Mouse (Mus musculus): ENCODE measurements at regions not wholly inside any gene's neighbourhood (a gene's known extent, or its start where the extent isn't known, plus 50 kb on each side); places are given as distances from the start of the nearest gene placed in this dataset.
"Not testable (repeated sequence)": the region's sequence is repeated elsewhere in the genome, so short reads cannot be mapped to it uniquely, and the experiment has no call there.

GRCm38 (mm10) chr1:5220668-5221408, 413.1 kb downstream of the Gm37988 start:
- peak in 1 of 2 experiments; percentile 26 for DNase-seq (ENCODE audit: low spot score in 2 of 2)

- no peak for DNase-seq (ENCODE audit: low spot score in 2 of 2)
Observed at GRCm38 (mm10) chr1:5227866-5228265, 420.2 kb downstream of the Gm37988 start.

GRCm38 (mm10) chr1:5231218-5231617, 423.5 kb downstream of the Gm37988 start:
- DNase-seq (ENCODE audit: low spot score in 2 of 2): no peak

- no peak for DNase-seq (ENCODE audit: low spot score in 2 of 2)
Observed at GRCm38 (mm10) chr1:5231961-5232846, 424.5 kb downstream of the Gm37988 start.

GRCm38 (mm10) chr1:5232847-5233245, 425.2 kb downstream of the Gm37988 start:
- DNase-seq (ENCODE audit: low spot score in 2 of 2): peak in 1 of 2 experiments; percentile 15

GRCm38 (mm10) chr1:5243186-5243585, 435.5 kb downstream of the Gm37988 start:
- DNase-seq (ENCODE audit: low spot score in 2 of 2): peak; percentile 53 to 74

GRCm38 (mm10) chr1:5260874-5261273, 453.2 kb downstream of the Gm37988 start:
- not testable (repeated sequence) for DNase-seq (ENCODE audit: low spot score in 2 of 2)

- not testable (repeated sequence) for DNase-seq (ENCODE audit: low spot score in 2 of 2)
Observed at GRCm38 (mm10) chr1:5261297-5261696, 453.6 kb downstream of the Gm37988 start.

GRCm38 (mm10) chr1:5273938-5274337, 466.2 kb downstream of the Gm37988 start:
- no peak for DNase-seq (ENCODE audit: low spot score in 2 of 2)

- no peak for DNase-seq (ENCODE audit: low spot score in 2 of 2)
Observed at GRCm38 (mm10) chr1:5294570-5294969, 486.9 kb downstream of the Gm37988 start.

GRCm38 (mm10) chr1:5297627-5298026, 489.9 kb downstream of the Gm37988 start:
- DNase-seq (ENCODE audit: low spot score in 2 of 2): no peak

- DNase-seq (ENCODE audit: low spot score in 2 of 2): no peak
Observed at GRCm38 (mm10) chr1:5311656-5312055, 504.0 kb downstream of the Gm37988 start.

- DNase-seq (ENCODE audit: low spot score in 2 of 2): peak in 1 of 2 experiments; percentile 26
Observed at GRCm38 (mm10) chr1:5315839-5316238, 508.1 kb downstream of the Gm37988 start.

- no peak for DNase-seq (ENCODE audit: low spot score in 2 of 2)
Observed at GRCm38 (mm10) chr1:5317088-5317487, 509.4 kb downstream of the Gm37988 start.

- DNase-seq (ENCODE audit: low spot score in 2 of 2): no peak
Observed at GRCm38 (mm10) chr1:5326311-5326710, 518.6 kb downstream of the Gm37988 start.
